Mouse (Mus musculus) right cerebral cortex, postnatal 10 days (tissue): ENCODE results near the gene Faap20.
A peak's percentile ranks its signal among the peaks of the same experiment; 100 is the strongest.
"Not testable (repeated sequence)": the region's sequence is repeated elsewhere in the genome, so short reads cannot be mapped to it uniquely, and the experiment has no call there.

Experiments
- DNase-seq, 2 experiments: peaks; one replicate each; pipeline ENCODE4 v3.0.0; 2021; ENCODE audit warnings: low spot score in 2 of 2

Gene Faap20

DNA sequence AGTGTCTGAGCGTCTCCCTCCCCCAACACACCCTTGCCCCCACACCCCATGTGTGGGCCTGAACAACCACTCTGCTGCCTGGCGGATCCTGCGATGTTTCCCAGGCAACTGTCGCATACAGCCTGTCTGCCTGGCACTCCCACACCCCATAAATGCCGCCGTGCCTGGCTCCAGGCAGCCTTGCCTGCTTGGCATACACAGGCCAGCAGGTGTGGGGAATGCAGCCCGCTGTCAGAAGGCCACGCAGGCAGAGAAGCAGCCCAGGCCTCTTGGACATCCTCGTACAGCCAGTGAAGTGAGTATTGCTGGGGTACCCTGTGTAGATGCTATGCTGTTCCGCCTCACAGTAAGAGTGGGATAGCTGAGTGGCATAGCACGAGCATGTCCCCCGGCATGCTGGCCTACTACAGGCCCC is 2.9 kb upstream of the Faap20 start:
- peak; percentile 88 to 92 for DNase-seq

DNA sequence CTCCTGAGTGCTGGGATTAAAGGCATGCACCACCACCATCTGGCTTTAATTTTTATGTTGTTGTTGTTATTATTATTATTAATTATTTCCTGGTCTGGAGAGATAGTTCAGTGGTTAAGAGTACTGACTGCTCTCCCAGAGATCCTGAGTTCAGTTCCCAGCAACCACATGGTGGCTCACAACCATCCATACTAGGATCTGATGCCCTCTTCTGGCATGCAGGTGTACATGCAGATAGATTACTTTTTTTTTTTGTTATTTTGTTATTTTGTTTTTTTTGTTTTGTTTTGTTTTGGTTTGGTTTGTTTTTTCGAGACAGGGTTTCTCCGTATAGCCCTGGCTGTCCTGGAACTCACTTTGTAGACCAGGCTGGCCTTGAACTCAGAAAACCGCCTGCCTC is 1.5 kb upstream of the Faap20 start:
- not testable (repeated sequence) for DNase-seq

DNA sequence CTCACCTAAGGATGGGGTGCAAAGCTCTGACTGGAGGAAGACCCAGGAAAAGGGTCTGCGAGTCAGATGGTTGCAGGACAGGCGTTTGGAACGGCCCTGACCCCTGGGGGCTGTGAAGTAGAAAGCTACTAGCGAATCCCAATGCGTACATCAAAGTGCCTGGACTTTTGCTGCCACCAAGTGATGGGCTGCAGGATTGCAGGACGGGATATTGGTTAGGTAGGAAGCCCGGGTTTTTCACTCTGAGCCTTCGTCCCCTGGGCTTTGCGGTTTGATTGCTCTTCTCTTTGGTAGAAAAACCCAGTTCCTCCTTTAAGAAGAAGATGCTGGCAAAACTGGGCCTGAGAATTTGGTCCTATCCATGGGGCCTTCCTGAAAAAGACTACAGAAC is 350 bp upstream of the Faap20 start:
- DNase-seq = peak; percentile 96

DNA sequence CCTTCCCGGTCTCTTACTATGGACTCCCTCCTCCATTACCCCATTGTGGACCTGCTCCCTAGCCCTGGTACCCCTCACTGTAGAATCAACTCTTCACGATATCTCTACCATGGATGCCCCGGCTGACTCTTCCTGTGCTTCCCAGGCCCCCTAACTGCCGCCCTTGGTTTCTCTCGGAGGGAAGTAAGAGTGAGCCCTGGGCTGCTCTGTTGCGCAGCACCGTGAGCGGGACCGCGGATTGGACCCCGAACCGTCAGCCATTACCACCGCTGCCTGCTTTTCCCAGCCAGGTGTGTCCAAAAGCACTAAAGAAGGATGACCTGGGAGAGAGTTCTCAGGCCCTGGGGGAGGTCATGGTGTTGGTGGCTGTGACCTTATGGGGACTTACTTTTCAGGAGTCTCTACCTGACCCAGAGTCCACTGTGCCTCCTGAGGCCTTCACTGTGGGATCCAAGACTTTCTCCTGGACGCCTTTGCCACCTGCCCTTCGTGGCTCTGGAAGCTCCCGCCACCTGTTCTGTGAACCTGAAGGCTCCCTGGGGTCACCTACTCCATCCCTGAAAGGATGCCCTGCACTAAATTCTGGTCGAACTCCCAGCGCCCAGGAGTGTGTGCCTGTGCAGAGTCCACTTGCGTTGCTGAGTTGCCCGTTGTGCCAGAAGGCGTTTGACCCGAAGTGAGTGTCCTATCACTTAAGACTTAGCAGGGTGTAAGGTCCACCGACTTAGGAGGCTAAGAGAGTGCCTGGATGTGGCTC is 937 bp downstream of the Faap20 start:
- peak in 1 of 2 experiments; percentile 48 for DNase-seq

DNA sequence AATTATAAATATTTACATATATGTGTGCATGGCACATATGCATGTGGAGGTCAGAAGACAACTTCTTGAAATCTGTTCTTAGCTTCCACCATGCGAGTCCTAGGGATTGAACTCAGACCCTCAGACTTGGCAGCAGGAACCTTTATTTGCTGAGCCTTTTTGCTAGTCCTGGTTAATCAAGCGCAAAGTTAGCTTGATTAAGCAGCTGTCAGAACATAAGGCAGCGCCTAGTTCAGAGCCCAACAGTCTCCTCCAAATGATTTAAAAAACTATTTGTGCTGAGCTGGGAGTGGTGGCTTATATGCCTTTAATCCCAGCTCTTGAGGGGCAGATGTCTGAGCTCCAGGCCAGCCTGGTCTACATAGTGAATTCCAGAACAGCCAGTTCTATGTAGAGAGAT is 1.5 kb downstream of the Faap20 start:
- no peak for DNase-seq

DNA sequence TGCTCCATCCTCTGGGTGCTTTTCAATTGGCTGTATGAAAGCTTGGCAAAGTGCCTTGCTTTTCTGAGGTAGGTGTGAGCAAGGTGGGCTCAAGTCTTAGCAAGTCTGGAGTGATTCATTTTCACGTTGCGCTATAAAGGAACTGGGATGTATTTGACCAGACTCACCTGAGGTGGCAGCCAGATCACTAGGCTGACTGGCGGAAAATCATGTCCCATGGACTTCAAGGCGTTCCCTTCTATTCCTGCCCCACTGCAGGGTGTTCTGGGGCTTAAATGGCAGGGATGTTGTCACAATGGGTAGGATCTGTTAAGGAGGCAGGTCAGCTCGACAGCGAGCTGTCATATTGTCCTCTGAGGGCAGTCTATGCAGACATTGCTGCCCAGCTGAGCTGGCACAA is 2.7 kb downstream of the Faap20 start:
- no peak for DNase-seq

DNA sequence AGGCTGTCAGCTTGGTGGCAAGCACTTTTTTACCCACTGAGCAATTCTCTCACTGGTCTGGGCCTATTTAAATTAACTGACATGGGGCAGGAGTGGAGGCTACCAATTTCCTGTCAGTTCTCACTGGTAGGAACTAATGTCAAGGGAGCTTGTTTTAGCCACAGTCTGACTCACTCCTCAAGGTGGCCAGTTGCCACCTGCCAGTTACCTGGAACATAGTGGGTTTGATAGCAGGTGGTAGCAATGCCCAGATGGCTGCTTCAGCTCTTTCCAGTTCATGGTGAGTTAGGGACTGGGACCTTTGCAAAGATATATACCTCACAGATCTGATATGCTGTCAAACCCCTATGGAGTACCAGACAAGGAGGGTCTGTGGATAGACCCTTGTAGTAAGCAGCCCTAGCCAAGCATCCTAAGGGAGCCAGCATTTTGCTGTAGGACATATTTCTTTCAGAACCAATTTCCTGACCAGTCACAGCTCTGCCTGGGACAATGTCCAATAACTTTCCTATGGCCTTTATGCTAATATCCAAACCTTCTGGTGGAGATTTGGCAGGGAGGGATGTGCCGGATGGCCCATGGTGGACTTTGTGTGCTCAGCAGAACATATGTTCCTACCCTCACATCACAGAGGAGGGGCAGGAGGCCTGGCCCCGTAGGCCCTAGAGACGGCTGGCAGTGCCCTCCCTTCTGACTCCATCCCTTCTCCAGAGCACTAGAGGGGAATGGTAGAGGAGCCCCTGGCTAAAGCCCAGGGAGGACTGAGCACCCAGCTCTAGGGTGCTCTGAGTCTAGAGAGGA is 15.1 kb downstream of the Faap20 start:
- no peak for DNase-seq

DNA sequence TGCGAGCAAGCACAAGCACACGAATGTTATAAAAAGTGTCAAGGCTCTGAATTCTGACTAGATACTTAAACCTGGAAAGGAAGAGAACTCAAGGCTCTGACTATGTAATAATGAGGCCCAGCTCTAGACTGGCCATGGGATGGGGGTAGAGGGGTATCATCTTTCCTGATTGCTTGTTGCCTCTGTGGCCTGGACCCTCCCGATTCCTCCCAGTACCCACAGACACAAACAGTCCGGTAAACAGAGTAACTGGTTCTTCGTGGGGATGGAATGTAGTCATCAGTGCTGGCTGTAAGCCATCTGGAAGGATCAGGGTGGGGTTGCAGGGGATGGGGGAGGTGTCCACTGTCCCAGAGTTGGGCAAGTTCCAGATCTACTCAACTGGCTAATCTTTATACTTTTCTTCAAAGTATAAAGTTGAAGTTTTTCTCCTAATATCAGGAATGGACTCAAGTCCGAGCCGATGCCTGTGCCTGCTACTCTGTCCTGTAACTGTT is 17.5 kb downstream of the Faap20 start:
- DNase-seq = no peak

DNA sequence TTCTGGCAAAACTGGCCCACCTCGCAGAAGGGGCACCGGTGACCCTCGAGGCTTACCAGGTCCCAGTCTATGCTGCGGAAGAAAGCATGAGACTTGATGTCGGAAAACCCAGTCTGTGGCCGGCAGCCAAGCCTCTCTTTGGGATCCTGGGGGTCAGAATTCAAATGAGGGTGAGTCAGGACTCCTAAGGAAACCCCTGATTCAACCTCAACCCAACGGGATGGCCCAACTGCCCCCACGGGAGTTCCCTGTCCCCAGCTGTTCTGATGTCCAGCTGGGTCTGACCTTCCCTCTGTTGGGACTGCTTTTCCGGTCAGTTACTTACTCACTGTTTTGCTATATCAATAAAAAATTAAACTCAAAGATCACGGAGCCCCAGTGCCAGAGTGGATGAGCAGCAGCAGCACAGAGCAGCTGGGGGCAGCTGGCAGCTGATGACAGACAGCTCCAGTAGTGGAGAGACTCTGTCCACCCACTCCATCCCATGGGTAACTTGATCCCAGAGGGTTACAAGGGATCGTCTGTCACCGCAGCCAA is 18.1 kb downstream of the Faap20 start:
- DNase-seq = no peak

DNA sequence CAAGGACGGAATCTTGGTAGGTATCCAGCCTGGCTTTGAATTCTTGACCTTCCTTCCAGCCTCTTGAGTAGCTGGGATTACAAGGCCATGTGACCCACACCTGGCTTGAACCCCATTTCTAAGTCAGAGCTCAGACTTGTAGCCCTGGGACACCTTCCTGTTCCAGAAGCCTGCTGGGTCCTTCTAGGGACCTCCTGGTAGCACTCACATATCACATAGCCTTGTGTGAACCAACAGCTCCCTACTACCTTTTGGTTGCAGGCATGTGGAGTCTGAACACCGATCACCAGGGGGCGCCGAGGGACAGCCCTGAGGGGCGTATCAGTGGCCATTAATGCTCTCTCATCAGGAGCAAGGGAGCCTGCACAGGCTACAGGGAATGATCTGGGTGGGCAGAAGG is 18.8 kb downstream of the Faap20 start:
- peak; percentile 56 to 79 for DNase-seq

DNA sequence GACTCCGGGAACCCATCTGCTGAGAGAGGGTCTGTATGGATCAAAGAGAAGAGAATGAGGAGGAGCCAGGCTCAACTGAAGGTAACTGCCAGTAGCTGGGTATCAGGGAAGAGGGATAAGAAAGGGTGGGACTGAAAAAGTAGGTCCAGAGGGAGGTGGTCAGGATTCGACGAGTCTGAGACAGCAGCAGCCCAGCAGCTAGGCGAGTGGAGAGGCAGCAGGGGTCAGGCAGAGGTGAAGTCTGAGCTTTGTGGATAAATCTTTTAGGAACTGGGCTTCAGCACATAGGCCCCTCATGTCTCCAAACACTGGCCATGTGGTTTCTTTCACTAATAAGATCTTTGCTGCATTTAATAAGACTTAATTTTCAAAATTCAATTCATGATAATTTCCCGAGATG is 24.8 kb downstream of the Faap20 start:
- DNase-seq = no peak

DNA sequence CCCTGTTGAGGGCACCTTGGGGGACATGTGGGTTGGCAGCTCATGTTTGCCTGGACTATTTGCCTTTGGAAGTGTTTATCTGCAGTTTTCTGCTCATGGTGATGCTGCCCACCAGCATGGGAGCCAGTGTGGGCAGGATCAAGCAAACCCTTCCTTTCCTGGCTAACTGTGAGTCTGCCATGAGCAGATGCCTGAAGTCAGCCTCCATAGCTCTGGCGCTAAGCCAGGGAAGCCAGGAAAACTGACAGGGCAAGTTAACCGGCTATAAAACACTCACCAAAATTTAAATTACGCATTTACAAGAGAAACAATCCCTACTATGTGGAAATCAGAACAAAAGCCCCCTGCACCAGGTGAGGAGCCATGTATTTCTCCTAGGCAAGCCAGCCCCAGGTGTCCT is 25.2 kb downstream of the Faap20 start:
- no peak for DNase-seq

DNA sequence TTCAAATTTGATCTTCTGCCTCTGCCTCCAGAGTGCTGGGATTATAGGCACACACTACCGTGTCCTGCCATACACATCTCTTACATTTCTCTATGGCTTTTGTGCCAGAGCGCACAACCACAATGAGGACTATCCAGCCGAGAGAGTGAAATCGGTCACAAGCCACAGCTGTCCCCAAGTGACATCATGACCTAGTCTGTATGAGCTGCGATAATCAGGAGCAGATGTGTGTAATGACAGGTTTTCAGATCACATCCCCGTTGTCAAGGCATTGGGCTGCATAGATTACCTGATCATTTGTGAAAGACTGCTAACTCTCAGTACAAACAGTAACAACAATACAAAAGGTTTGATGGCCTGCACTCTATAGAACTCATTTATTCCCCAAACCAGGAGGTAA is 28.4 kb downstream of the Faap20 start:
- DNase-seq = no peak

DNA sequence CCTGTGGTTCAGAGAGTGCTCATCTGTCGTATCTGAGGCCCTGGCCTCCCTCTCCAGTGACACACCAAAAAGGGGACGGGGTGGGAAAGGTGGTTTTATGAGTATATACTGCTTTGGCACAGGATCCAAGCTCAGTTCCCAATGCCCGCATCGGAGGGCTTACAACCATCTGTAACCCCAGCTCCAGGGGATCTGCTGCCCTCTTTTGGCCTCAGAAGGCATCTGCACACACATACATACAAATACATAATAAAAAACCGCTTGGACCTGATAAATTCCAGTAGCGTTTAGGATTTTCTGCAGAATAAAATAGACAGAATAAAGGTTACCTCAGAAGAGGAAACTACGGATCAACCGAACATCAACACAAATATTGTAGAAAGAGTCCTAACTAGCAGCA is 29.5 kb downstream of the Faap20 start:
- DNase-seq = no peak

DNA sequence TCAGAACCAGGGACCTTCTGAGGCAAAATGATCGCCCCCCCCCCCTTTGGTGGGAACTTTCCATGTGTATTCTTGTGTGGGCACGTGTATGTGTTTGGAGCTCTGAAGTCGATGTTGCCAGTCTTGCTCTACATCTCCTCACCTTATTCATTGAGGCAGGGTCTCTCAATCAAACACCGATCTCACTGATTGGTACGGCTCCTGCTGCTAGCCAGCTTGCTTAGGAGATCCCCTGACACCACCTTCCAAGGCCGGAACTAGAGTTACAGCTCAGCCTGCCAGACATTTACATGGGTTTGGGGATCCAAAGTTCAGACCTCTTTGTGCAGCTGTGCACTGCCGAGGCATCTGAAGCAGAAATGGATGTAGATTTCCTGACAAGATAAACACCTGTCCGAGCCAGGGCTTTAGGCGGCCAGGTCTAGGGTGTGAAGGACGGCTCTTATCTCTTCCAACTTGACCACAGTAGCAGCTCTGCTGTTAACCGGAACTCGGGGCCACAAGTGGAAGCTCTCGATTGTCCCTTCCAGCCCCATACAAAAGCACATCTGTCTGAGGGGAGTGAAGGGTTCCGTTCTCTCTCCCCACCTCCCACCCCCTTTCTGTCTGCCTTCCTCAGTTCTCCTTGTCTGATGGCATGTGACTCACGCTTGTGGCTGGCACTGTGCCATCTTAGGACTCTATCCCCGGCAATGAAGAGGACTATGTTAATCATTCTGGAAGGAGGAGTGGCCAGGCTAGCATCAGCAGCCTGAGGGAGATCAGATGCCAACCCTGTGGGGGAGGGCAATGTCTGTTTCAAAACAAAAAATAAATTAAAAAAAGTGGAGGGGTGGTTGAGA is 30.5 kb downstream of the Faap20 start:
- peak in 1 of 2 experiments; percentile 59 for DNase-seq

DNA sequence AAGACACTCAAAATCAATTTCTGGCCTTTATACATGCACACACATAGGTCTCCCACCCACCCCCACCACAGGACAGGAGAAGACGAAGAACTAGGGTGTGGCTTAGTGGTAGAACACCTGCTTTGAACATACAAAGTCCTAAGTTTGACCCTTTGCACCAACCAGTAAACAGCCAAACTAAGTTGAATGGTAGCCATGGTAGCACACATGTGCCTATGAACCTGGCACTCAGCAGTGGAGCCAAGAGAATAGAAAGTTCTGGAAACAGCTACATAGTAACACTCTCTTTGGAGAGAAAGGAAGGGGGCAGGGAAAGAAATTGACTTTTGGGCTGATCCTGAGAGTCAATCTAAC is 31.1 kb downstream of the Faap20 start:
- no peak for DNase-seq

DNA sequence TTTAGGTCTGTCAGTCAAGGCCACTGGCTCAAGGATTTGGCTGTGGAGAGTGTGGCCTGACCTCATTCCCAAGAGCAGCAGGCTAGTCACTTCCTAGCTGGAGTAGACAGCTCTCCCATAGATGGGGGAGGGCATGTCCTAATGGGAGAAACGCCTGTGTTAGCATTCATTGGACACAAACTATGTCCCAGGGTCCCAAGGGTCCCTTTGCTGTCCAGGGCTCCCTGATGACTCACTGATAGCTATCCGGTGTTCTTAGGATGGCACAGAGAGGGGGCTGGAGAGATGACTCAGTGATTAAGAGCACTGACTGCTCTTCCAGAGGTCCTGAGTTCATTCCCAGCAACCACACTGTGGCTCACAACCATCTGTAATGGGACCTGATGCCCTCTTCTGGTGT is 31.6 kb downstream of the Faap20 start:
- DNase-seq = no peak

DNA sequence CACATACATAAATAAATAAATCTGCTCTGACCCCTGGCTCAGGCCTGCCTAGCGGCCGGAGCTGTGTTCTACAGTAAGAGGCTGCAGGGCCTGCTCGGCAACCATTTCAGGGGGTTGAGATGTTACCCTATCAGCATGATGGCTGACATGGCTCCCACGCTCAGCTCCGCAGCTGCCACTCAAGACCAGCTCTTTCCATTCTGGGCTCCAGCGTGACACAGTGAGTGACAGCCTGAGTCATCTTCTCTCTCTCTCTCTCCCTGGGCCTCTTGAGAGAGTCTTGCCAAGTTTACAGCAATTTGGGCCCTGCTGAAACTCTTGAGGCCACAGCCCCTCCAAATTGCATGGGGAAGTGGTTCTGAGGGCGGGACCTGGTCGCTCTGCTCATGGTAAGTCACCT is 32.0 kb downstream of the Faap20 start:
- peak; percentile 69 to 80 for DNase-seq

DNA sequence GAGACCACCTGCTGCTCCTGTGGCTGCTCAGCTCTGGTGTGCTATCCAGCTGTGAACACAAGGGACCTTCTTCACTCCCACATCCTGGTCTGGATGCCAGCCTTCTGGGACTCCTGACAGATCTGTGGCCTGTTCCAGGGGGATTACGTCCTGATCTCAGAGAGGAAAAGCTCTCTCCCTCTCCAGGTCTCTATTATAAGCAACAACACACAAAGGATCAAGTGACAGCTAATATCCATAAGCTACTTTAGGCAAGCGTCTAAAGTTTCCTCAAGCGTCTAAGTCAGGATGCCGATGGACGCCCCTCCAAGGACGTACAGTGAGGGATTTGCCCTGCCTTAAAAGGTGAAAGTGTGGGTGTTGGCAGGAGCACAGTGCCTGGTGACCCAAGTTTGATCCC is 32.6 kb downstream of the Faap20 start:
- DNase-seq = no peak

DNA sequence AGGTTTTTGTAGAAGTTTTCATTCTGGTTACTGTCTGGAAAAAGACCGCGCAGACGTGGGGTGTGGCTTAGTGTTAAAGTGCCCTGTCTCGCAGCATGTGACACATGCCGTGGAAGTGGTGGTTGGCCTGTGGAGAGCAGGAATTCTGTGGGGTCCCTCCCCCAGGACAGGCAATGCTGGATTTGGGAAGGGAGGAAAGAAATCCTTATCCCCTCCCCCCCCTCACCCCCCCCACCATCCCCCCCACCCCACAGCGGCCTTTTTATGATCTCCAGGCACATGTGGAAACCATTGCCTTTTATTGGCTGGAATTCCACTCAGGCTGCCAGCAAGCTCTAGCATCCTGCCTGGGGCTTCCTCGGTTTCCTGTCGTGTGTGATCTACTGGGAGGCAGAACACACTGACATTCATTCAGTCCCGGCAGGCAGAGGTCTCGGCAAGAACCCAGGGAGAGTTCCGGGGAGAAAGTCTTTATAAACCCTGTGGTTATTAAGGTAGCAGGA is 33.5 kb downstream of the Faap20 start:
- no peak for DNase-seq

DNA sequence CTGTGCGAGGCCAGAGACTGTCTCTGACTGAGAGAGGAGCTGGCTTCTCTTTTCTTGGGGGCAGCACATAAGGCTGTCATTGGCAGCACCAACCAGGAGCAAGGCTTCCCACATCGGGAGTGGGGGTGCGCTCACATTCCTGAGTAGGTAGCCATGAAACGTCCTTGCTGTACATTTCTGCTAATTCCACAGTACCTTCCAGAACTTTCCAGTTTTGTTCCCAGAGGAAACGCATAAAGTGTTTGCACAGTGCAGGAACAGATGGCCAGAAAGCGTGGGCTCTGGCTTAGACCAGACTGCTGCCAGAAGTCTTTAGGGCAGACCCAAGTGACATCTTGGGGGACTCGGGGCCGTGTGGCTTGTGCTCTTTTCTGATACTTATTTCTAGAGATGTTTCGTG is 34.0 kb downstream of the Faap20 start:
- DNase-seq = no peak
